Mouse (Mus musculus) CH12.LX (cell line): Measurements from ENCODE around the gene Adamts7. TPM values are rescaled to one million over a fixed set of nuclear protein-coding genes. Genes with fewer than 3 reads are reported as not detected.

Experiments
- DNase-seq: peaks from one replicate; pipeline ENCODE4 v3.0.0-alpha.2; 2013; ENCODE audit errors: extremely low read depth
- H3K27ac ChIP-seq: 2 replicates; pipeline ENCODE4 v1.5.1; 2012; ENCODE audit warnings: low read depth, mild to moderate bottlenecking, control low read depth, moderate library complexity; ENCODE audit not compliant: insufficient read depth
- H3K27me3 ChIP-seq: replicated peaks from 2 replicates; pipeline ENCODE3; 2012; ENCODE audit warnings: inconsistent platforms
- H3K36me3 ChIP-seq, 2 experiments: replicated peaks in 1 of 2; 2 replicates each; pipeline versions ENCODE3 to v1.6.1; 2012; ENCODE audit warnings: inconsistent platforms in 1 of 2, low read length in 1 of 2, mild to moderate bottlenecking in 1 of 2, mixed read lengths in 1 of 2, moderate library complexity in 1 of 2; ENCODE audit not compliant: control insufficient read depth in 1 of 2, insufficient read depth in 1 of 2
- H3K4me1 ChIP-seq, 2 experiments: 2 replicates each; pipeline ENCODE4 v1.6.1; 2012; ENCODE audit warnings: inconsistent platforms in 1 of 2, moderate library complexity in 1 of 2; ENCODE audit not compliant: insufficient read depth in 2 of 2, control insufficient read depth in 1 of 2
- H3K4me2 ChIP-seq: 2 replicates; pipeline ENCODE4 v1.6.1; 2012; ENCODE audit warnings: low read depth, mild to moderate bottlenecking, control low read depth; ENCODE audit not compliant: poor library complexity, insufficient read depth, severe bottlenecking
- H3K4me3 ChIP-seq, 3 experiments: fragments of 150-350 bp in 1 of 3; sonication (generic) in 1 of 3; replicated peaks in 1 of 3; 2 replicates each; pipeline versions ENCODE3 to v1.5.1; 2011 to 2012; ENCODE audit warnings: low read depth in 2 of 3, low read length in 2 of 3, mild to moderate bottlenecking in 2 of 3, moderate library complexity in 2 of 3, control low read depth in 1 of 3, improper control_type of control experiment in 1 of 3, inconsistent platforms in 1 of 3, mixed read lengths in 1 of 3; ENCODE audit not compliant: poor library complexity in 1 of 3
- H3K79me2 ChIP-seq: replicated peaks from 2 replicates; pipeline ENCODE4 v1.6.1; 2012; ENCODE audit warnings: mild to moderate bottlenecking, moderate library complexity; ENCODE audit not compliant: control insufficient read depth, poor library complexity, insufficient read depth, severe bottlenecking; ENCODE audit errors: extremely low read depth
- H3K9ac ChIP-seq: 2 replicates; pipeline ENCODE4 v1.6.1; 2012; ENCODE audit warnings: low read depth, mild to moderate bottlenecking, control low read depth, moderate library complexity; ENCODE audit not compliant: insufficient read depth
- H3K9me3 ChIP-seq: replicated peaks from 2 replicates; pipeline ENCODE3; 2012; ENCODE audit warnings: low read length, inconsistent platforms, mixed read lengths
- CHD1 ChIP-seq: IDR thresholded peaks from 2 replicates; pipeline ENCODE4 v1.6.1; 2012; ENCODE audit warnings: low read depth, low read length, improper control_type of control experiment, inconsistent platforms
- CHD2 ChIP-seq: IDR thresholded peaks from 2 replicates; pipeline ENCODE4 v1.6.1; 2011; ENCODE audit warnings: low read length, improper control_type of control experiment
- CTCF ChIP-seq, 2 experiments: IDR thresholded peaks in 1 of 2; conservative IDR thresholded peaks in 1 of 2; 2 replicates each; pipeline ENCODE4 v1.5.1; 2011 to 2012; ENCODE audit warnings: low read depth in 2 of 2, low read length in 2 of 2, improper control_type of control experiment in 1 of 2, inconsistent platforms in 1 of 2, mild to moderate bottlenecking in 1 of 2, moderate library complexity in 1 of 2
- EP300 ChIP-seq: IDR thresholded peaks from 2 replicates; pipeline ENCODE4 v1.6.1; 2011; ENCODE audit warnings: low read length, improper control_type of control experiment
- ETS1 ChIP-seq: conservative IDR thresholded peaks from 2 replicates; pipeline ENCODE4 v1.6.1; 2012; ENCODE audit warnings: low read depth, mild to moderate bottlenecking, inconsistent platforms, low read length, improper control_type of control experiment, moderate library complexity
- HCFC1 ChIP-seq: IDR thresholded peaks from 2 replicates; pipeline ENCODE4 v1.6.1; 2012; ENCODE audit warnings: low read depth, mild to moderate bottlenecking, inconsistent platforms, low read length, improper control_type of control experiment
- JUN ChIP-seq: IDR thresholded peaks from 2 replicates; pipeline ENCODE4 v1.6.1; 2011; ENCODE audit warnings: low read depth, mild to moderate bottlenecking, low read length, improper control_type of control experiment, moderate library complexity; ENCODE audit not compliant: insufficient read depth
- JUND ChIP-seq: conservative IDR thresholded peaks from 2 replicates; pipeline ENCODE4 v1.6.1; 2011; ENCODE audit warnings: low read depth, low read length, improper control_type of control experiment
- MAX ChIP-seq: IDR thresholded peaks from 2 replicates; pipeline ENCODE4 v1.6.1; 2011; ENCODE audit warnings: low read length, improper control_type of control experiment
- MAZ ChIP-seq: IDR thresholded peaks from 2 replicates; pipeline ENCODE4 v1.6.1; 2012; ENCODE audit warnings: low read depth, mild to moderate bottlenecking, inconsistent platforms, low read length, improper control_type of control experiment, moderate library complexity
- MEF2A ChIP-seq: IDR thresholded peaks from 2 replicates; pipeline ENCODE4 v1.6.1; 2014; ENCODE audit warnings: low read depth, mild to moderate bottlenecking, inconsistent platforms, low read length, improper control_type of control experiment, borderline replicate concordance
- MXI1 ChIP-seq: IDR thresholded peaks from 2 replicates; pipeline ENCODE4 v1.6.1; 2011; ENCODE audit warnings: mild to moderate bottlenecking, low read depth, low read length, improper control_type of control experiment
- MYC ChIP-seq: IDR thresholded peaks from 2 replicates; pipeline ENCODE4 v1.6.1; 2011; ENCODE audit warnings: low read depth, mild to moderate bottlenecking, improper control_type of control experiment, low read length
- NELFE ChIP-seq: IDR thresholded peaks from 2 replicates; pipeline ENCODE4 v1.6.1; 2011; ENCODE audit warnings: low read depth, low read length, improper control_type of control experiment
- PAX5 ChIP-seq: IDR thresholded peaks from 2 replicates; pipeline ENCODE4 v1.6.1; 2012; ENCODE audit warnings: low read length, inconsistent platforms, mixed read lengths
- RAD21 ChIP-seq: IDR thresholded peaks from 2 replicates; pipeline ENCODE4 v1.6.1; 2011; ENCODE audit warnings: low read depth, mild to moderate bottlenecking, low read length, improper control_type of control experiment, moderate library complexity
- RCOR1 ChIP-seq: conservative IDR thresholded peaks from 2 replicates; pipeline ENCODE4 v1.6.1; 2012; ENCODE audit warnings: low read depth, mild to moderate bottlenecking, inconsistent platforms, low read length, improper control_type of control experiment
- TCF12 ChIP-seq: IDR thresholded peaks from 2 replicates; pipeline ENCODE4 v1.6.1; 2014; ENCODE audit warnings: low read depth, mild to moderate bottlenecking, inconsistent platforms, low read length, improper control_type of control experiment
- UBTF ChIP-seq: IDR thresholded peaks from 2 replicates; pipeline ENCODE4 v1.6.1; 2012; ENCODE audit warnings: low read depth, mild to moderate bottlenecking, inconsistent platforms, low read length, improper control_type of control experiment, moderate library complexity
- USF2 ChIP-seq: conservative IDR thresholded peaks from 2 replicates; pipeline ENCODE4 v1.6.1; 2011; ENCODE audit warnings: low read depth, low read length, improper control_type of control experiment
- ZKSCAN1 ChIP-seq: IDR thresholded peaks from 2 replicates; pipeline ENCODE4 v1.6.1; 2012; ENCODE audit warnings: low read depth, inconsistent platforms, low read length, improper control_type of control experiment, borderline replicate concordance
- ZNF384 ChIP-seq: IDR thresholded peaks from 2 replicates; pipeline ENCODE4 v1.6.1; 2012; ENCODE audit warnings: low read depth, low read length, improper control_type of control experiment, inconsistent platforms
- dilution Hi-C: fragments of 300-500 bp; cut with MboI; formaldehyde crosslinking; loops from 2 replicates; pipeline ENCODE4 v1.14.3; 2020; ENCODE audit warnings: low sequenced_read_pairs; ENCODE audit not compliant: extremely low pct_unique_long_range_greater_than_20kb, extremely low pct_ligation_motif_present
- in situ Hi-C: fragments of 300-500 bp; cut with MboI; formaldehyde crosslinking; loops from 3 replicates; pipeline ENCODE4 v1.14.3; 2019; ENCODE audit warnings: low sequenced_read_pairs, low pct_ligation_motif_present, low pct_unique_long_range_greater_than_20kb, mixed read lengths
- polyA plus RNA-seq: library from polyadenylated mRNA; unstranded; fragments of >175 nt; gene quantifications from 2 replicates; pipeline ENCODE4 v1.2.1, GENCODE M21; 2012; ENCODE audit warnings: low read depth; ENCODE audit not compliant: insufficient read length
- total RNA-seq, 2 experiments: library from RNA; depleted of rRNA; stranded (reverse); fragments of 300-350 nt in 1 of 2; fragments of >200 nt in 1 of 2; gene quantifications; 2 replicates each; pipeline ENCODE4 v1.2.3; 2012 to 2014

Adamts7 gene
- total and polyA plus RNA-seq, 3 experiments = 4.7 to 15.7 (median 9.2) TPM

- H3K79me2 ChIP-seq = no peaks in the 10 kb centered on the region
- peaks cover 0 to 10% of the 10 kb centered on the region in 2 experiments; a peak in 3 of 4 replicates for H3K4me1 ChIP-seq
- no peak for DNase-seq
- no peaks in the 10 kb centered on the region for H3K36me3 ChIP-seq
- no peak overlapping the region for H3K9ac ChIP-seq
- in situ Hi-C loops = no loop called here
- no peak overlapping the region for H3K27ac ChIP-seq
- H3K4me3 ChIP-seq = no peak overlapping the region
- dilution Hi-C loops = no loop called here
- no peak overlapping the region for H3K4me2 ChIP-seq
- no peak for TF ChIP-seq JUND
- TF ChIP-seq MAX = no peak
- TF ChIP-seq CHD2 = no peak
- TF ChIP-seq JUN = no peak
- no peak for TF ChIP-seq UBTF
- no peak for TF ChIP-seq MYC
- no peak for TF ChIP-seq MAZ
- TF ChIP-seq RAD21 = no peak
- no peak for TF ChIP-seq HCFC1
- no peak for TF ChIP-seq USF2
- TF ChIP-seq EP300 = no peak
- TF ChIP-seq RCOR1 = no peak
- TF ChIP-seq CTCF (conservative IDR thresholded peaks at IDR 0.05 in 1 of 2, IDR thresholded peaks at IDR 0.05 in 1 of 2; ENCODE audit: low read depth in 2 of 2, low read length in 2 of 2) = no peak
- no peaks in the 10 kb centered on the region for H3K9me3 ChIP-seq
- no peaks in the 10 kb centered on the region for H3K27me3 ChIP-seq
These were observed 38.6 kb upstream of the Adamts7 start for GRCm38 (mm10) chr9:90124156-90124872.

GRCm38 (mm10) chr9:90124873-90125245 lies 38.0 kb upstream of the Adamts7 start:
- no peak overlapping the region for H3K9ac ChIP-seq
- in situ Hi-C loops = loop anchor here (5.0 kb wide), 1 partner anchor 37 kb away; the partner anchor contains the start of gene Adamts7
- H3K9me3 ChIP-seq = no peaks in the 10 kb centered on the region
- H3K36me3 ChIP-seq = no peaks in the 10 kb centered on the region
- peaks cover 0 to 10% of the 10 kb centered on the region in 2 experiments; a peak in 3 of 4 replicates for H3K4me1 ChIP-seq
- no peak overlapping the region for H3K4me3 ChIP-seq
- TF ChIP-seq MXI1 = no peak
- no peak for TF ChIP-seq TCF12
- TF ChIP-seq JUND = no peak
- no peak for TF ChIP-seq ZNF384
- TF ChIP-seq MEF2A = no peak
- no peak for TF ChIP-seq ZKSCAN1
- no peak for TF ChIP-seq CHD1
- no peak for TF ChIP-seq RCOR1
- TF ChIP-seq MAZ = no peak
- TF ChIP-seq MAX = no peak
- TF ChIP-seq ETS1 = no peak
- TF ChIP-seq NELFE = no peak
- no peak for TF ChIP-seq PAX5
- no peaks in the 10 kb centered on the region for H3K79me2 ChIP-seq
- H3K27me3 ChIP-seq = no peaks in the 10 kb centered on the region
- DNase-seq = no peak
- dilution Hi-C loops = no loop called here
- no peak overlapping the region for H3K4me2 ChIP-seq
- H3K27ac ChIP-seq = no peak overlapping the region
